Mouse (Mus musculus): ENCODE results near the gene Nckap5.

Gene Nckap5

DNA sequence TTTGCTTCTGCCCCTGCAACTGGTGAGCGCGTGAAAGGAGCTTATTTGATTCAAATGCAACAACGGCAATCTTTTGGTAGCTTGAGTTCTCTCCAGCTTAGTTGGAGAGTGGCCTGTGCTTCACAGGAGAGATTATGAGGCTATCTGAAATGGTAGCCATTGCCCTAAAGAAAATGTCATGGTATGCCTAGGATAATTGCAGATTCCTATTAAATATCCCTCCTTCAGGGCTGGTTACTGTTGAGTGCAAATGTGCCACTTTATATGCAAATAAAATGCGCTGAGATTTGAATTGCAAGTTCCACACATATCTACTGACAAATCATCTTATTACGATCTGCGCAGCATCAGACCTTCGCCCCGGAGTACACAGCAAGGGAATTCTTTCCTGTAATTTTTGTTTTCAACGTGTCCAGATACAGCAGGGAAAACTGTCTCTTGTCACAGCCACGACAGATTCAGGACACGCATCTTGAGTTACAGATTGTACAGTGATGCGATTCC lies 272.8 kb downstream of the Nckap5 start:
- DNase-seq (ENCODE audit: low spot score in 2 of 2) = no peak

DNA sequence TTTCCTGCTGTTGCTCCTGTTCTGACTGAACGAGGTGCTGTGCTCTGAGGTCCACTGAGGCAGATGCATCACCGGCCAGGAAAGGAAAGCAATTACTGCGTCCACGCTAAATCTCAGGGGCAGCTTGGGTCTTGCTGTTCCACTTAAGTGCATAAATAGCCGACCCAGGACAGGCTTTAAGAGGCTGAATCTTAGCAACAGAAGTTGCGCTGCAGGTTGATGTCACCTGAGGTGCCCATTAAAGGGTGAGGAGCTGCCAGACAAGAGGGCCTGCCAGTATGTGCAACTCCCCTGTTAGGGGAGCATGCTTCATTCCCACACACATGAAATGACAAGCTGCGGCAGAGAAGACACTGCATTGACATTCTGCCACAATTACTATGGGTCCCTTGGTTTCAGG lies 282.6 kb downstream of the Nckap5 start:
- DNase-seq (ENCODE audit: low spot score in 2 of 2) = no peak

DNA sequence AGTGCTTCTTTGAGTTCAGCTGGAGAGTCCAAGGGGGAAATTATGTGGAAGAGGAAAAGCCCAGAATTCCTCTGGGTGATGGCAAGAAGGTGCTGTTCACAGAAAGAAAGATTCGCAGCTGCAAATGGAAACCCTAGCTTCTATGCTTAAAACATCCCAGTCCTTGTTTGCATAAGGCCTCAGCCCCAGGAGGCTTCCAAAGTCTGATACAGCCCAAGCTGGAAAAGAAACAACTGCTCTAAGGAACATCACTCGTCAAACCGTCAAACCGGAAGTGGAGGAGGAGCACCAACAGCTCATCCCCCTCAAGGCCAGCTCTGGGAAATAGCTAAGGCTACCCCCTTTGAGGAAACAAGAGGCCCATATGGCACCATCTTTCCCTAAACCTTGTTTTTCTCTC lies 286.1 kb downstream of the Nckap5 start:
- no peak for DNase-seq (ENCODE audit: low spot score in 2 of 2)

- DNase-seq (ENCODE audit: low spot score in 2 of 2) = no peak
Measured at GRCm38 (mm10) chr1:126537223-126537757, 293.3 kb downstream of the Nckap5 start.

DNA sequence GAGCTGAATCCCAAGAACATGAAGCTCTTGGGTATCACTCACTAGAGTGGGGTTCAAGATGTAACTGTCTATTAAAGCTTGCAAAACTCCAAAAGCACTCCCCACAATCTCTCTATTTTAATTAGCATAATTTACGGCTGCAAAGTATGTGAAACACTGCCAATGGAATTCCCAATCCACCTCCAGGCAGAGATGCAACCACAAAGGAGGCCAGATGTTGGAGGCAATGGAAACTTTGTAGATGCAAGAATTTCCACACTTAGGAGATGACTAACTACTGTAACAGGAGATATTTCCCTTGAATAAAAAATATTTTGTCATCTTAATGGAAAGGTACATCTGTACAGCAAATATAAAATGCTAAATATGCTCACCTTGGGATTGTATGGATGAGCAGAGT lies 295.1 kb downstream of the Nckap5 start:
- DNase-seq (ENCODE audit: low spot score in 2 of 2) = no peak

GRCm38 (mm10) chr1:126534046-126534445 lies 296.6 kb downstream of the Nckap5 start:
- no peak for DNase-seq (ENCODE audit: low spot score in 2 of 2)

DNA sequence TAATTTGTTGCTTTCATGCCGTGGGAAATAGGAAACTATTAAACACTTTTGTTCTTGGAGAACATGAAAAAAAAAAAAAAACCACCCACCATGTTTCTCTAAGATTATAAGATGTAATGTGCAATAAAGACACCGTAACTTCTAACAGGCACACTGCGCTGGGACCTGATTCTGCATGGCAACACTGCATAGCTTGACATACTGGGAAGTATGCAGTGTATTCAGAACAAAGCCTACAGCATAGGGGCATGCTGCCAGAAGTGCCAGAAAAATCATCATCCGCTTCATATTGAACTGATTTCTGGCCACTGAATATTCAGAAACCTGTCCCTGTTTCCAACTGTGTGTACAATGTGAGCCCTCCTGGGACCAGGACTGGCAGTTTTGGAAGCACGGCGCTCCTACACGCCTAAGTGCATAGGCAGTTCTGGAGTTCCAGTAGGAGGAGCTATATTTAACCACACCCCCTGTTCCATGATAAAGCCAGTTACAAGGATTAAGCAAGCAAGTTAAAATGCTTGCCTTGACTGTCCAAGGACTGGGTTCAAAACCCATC lies 302.5 kb downstream of the Nckap5 start:
- DNase-seq (ENCODE audit: low spot score in 2 of 2) = no peak

DNA sequence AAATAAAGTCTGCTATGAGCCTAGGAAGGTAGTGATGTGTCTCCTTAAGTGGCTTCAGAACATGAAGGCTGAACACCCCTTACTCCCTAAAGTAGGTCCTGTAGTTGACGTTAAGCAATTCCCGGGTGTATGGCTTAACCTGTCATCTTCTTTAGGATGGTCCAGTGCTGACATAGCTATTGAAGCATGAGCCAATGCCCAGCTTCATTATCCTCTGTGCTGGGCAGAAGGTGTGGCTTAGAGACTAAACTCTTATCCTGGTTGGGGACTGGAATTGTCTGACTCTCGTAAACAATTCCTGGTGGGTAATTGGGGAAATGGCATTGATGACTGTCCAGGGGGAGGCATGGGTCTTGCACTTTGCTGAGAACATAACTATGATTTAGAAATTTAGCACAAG lies 312.5 kb downstream of the Nckap5 start:
- DNase-seq (ENCODE audit: low spot score in 2 of 2) = no peak

- DNase-seq (ENCODE audit: low spot score in 2 of 2) = no peak
Measured at GRCm38 (mm10) chr1:126517427-126517826, 313.2 kb downstream of the Nckap5 start.

GRCm38 (mm10) chr1:126515054-126515756 lies 315.4 kb downstream of the Nckap5 start:
- no peak for DNase-seq (ENCODE audit: low spot score in 2 of 2)

- no peak for DNase-seq (ENCODE audit: low spot score in 2 of 2)
Measured at GRCm38 (mm10) chr1:126511835-126512445, 318.7 kb downstream of the Nckap5 start.

GRCm38 (mm10) chr1:126504717-126505116 lies 325.9 kb downstream of the Nckap5 start:
- no peak for DNase-seq (ENCODE audit: low spot score in 2 of 2)

DNA sequence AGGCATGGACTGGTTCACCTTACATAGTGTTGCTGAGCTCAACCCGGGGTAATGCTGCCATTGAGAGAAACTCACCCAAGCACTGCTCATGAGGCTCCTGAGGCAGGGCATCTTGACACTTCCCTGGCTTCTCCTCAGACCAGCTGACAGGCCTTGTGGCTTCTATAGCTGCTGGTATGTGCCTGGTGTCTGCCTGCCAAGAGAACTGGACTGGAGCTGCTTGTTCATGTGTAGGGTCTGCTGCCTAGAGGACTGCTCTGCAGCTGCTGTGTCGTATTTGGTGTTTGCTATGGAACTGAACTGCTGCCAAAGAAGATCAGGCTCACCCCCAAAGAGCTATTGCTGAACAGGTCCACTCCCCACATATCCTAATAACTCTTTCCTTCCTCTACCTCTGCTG lies 327.9 kb downstream of the Nckap5 start:
- no peak for DNase-seq (ENCODE audit: low spot score in 2 of 2)

GRCm38 (mm10) chr1:126496722-126497121 lies 333.9 kb downstream of the Nckap5 start:
- DNase-seq (ENCODE audit: low spot score in 2 of 2) = no peak

DNA sequence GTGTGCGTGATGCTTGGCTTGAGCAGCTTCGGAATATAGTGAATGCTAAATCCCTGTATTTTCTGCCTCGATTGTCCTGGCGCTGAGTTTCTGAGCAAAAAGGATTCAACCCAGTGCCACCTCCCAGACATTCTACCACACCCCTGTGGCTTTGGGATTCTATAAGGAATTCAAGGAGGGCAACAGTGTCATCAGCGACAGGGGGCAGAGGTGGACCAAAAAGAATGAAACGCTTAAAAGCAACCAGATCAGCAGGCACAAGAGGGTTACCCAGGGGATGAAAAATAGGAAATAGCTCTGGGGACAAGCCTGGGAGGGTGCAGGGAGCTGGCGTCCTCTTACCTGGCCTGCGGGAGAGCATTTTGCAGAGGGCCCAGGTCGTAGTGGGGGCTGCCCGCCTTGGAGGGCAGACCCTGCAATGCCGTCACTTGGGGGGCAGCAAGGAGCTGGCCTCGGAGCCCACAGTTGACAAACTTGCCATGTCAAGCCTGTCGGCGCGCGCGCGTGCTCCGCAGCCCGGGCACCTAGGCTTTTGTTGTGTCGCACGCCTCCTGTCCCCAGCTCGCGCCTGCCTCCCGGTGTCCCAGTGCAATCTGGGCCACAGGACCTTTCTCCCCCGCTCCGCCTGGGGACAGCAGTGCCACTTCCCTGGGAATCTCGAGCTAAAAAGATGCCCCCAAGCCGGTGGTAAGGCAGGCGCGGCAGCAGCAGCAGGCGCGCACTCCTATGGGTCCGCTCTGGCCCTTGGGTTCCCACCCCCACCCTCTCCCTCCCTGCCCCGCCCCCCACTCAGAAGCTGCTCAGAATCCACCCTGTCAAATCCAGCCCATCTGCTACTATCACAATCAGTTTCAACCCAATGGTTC lies 338.2 kb downstream of the Nckap5 start:
- DNase-seq (ENCODE audit: low spot score in 2 of 2) = peak in 1 of 2 experiments; percentile 15

GRCm38 (mm10) chr1:126491412-126491811 lies 339.2 kb downstream of the Nckap5 start:
- no peak for DNase-seq (ENCODE audit: low spot score in 2 of 2)

GRCm38 (mm10) chr1:126490256-126490655 lies 340.3 kb downstream of the Nckap5 start:
- DNase-seq (ENCODE audit: low spot score in 2 of 2) = no peak

DNA sequence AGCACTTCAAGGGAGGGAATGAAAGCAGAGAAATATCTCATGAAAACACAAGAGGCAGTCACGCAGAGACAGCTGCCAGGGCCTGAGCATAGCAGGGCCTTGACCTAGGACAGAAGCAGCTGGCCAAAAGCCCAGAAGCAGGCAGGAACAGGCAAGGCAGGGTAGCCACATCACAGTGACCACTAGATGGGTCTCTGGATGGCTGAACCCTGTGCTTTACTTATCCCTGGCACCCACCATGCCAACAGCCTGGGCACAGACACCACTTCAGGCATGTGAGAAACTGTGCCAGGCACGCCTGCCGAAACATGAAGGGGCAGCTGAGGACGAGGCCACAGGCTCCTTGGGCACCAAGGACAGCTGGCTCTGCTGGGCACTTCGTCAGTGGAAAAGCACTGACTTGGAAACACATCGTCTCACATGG lies 345.9 kb downstream of the Nckap5 start:
- peak; percentile 23 to 29 for DNase-seq (ENCODE audit: low spot score in 2 of 2)

GRCm38 (mm10) chr1:126483665-126484064 lies 346.9 kb downstream of the Nckap5 start:
- no peak for DNase-seq (ENCODE audit: low spot score in 2 of 2)

GRCm38 (mm10) chr1:126481459-126482228 lies 349.0 kb downstream of the Nckap5 start:
- no peak for DNase-seq (ENCODE audit: low spot score in 2 of 2)

DNA sequence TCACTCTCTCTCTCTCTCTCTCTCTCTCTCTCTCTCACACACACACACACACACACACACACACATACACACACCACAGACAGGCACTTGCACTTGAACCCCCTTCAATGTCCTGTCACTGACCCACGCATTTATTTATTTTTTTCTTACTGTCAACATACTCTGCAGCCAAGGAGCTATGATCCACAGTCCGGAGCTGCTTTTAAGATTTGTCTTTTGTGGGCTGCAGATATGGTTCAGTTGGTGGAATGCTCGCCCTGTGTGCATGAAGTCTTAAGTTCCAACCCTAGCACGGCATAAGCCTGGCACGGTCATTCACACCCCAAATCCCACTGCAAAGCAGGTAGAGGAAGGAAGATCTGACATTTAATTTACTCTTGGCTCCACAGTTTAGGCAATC lies 357.6 kb downstream of the Nckap5 start:
- DNase-seq (ENCODE audit: low spot score in 2 of 2) = no peak

Data from frontal cortex, postnatal 10 days (tissue).